Mouse (Mus musculus) left cerebral cortex, postnatal 14 days (tissue): ENCODE measurements at regions not wholly inside any gene's neighbourhood (a gene's known extent, or its start where the extent isn't known, plus 50 kb on each side); places are given as distances from the start of the nearest gene placed in this dataset.
"Not testable (repeated sequence)": the region's sequence is repeated elsewhere in the genome, so short reads cannot be mapped to it uniquely, and the experiment has no call there.

ENCODE experiments used
- DNase-seq, 2 experiments: peaks; one replicate each; pipeline ENCODE4 v3.0.0; 2021 to 2022; ENCODE audit warnings: low spot score in 2 of 2, mixed read lengths in 1 of 2
- intact Hi-C: fragments of 180-260 bp; cut with DNase I; formaldehyde crosslinking; loops from one replicate; pipeline ENCODE4 v1.15.1; 2025

- DNase-seq = no peak
- intact Hi-C loops = no loop called here
These were observed 147.0 kb upstream of the Tenm4 start for GRCm38 (mm10) chr7:96024048-96024447.

GRCm38 (mm10) chr7:96026781-96027418 is 144.1 kb upstream of the Tenm4 start:
- DNase-seq = no peak
- intact Hi-C loops = no loop called here

- no peak for DNase-seq
- intact Hi-C loops = no loop called here
These were observed 137.4 kb upstream of the Tenm4 start for GRCm38 (mm10) chr7:96033636-96034035.

GRCm38 (mm10) chr7:96035456-96035855 is 135.6 kb upstream of the Tenm4 start:
- no peak for DNase-seq
- intact Hi-C loops = no loop called here

- intact Hi-C loops = no loop called here
- DNase-seq = no peak
These were observed 131.4 kb upstream of the Tenm4 start for GRCm38 (mm10) chr7:96039628-96040027.

- no peak for DNase-seq
- intact Hi-C loops = no loop called here
These were observed 129.2 kb upstream of the Tenm4 start for GRCm38 (mm10) chr7:96041806-96042205.

GRCm38 (mm10) chr7:96051631-96052030 is 119.4 kb upstream of the Tenm4 start:
- intact Hi-C loops = no loop called here

GRCm38 (mm10) chr7:96061599-96061998 is 109.4 kb upstream of the Tenm4 start:
- intact Hi-C loops, DNase-seq: not testable (repeated sequence)

More at GRCm38 (mm10) chr7:96051631-96052030, 119.4 kb upstream of the Tenm4 start:
- DNase-seq = no peak

GRCm38 (mm10) chr7:96078511-96078910 is 92.5 kb upstream of the Tenm4 start:
- DNase-seq = no peak
- intact Hi-C loops = no loop called here

GRCm38 (mm10) chr7:96081676-96082075 is 89.4 kb upstream of the Tenm4 start:
- intact Hi-C loops = no loop called here
- DNase-seq = no peak

GRCm38 (mm10) chr7:96095185-96095584 is 75.9 kb upstream of the Tenm4 start:
- intact Hi-C loops = no loop called here
- no peak for DNase-seq

- DNase-seq = no peak
- intact Hi-C loops = no loop called here
These were observed 75.3 kb upstream of the Tenm4 start for GRCm38 (mm10) chr7:96095752-96096151.

GRCm38 (mm10) chr7:96098686-96099376 is 72.2 kb upstream of the Tenm4 start:
- intact Hi-C loops = no loop called here

GRCm38 (mm10) chr7:96102727-96103126 is 68.3 kb upstream of the Tenm4 start:
- intact Hi-C loops = no loop called here
- no peak for DNase-seq

More at GRCm38 (mm10) chr7:96098686-96099376, 72.2 kb upstream of the Tenm4 start:
- DNase-seq = no peak

GRCm38 (mm10) chr7:96108768-96109167 is 62.3 kb upstream of the Tenm4 start:
- intact Hi-C loops = no loop called here
- no peak for DNase-seq

- no peak for DNase-seq
These were observed 50.9 kb upstream of the Tenm4 start for GRCm38 (mm10) chr7:96120142-96120541.

More at GRCm38 (mm10) chr7:96120142-96120541, 50.9 kb upstream of the Tenm4 start:
- intact Hi-C loops = no loop called here
